Mouse (Mus musculus) bone marrow, adult 2 months (tissue): ENCODE data around the gene Slamf1.

ENCODE experiments used
- CTCF ChIP-seq: fragments of 200-500 bp; IDR thresholded peaks from 2 replicates; pipeline ENCODE4 v1.5.1; 2011; ENCODE audit warnings: low read length, control low read depth; ENCODE audit not compliant: control insufficient read depth, insufficient read depth
- POLR2A ChIP-seq: fragments of 200-500 bp; IDR thresholded peaks from 2 replicates; pipeline ENCODE4 v1.6.1; 2011; ENCODE audit warnings: low read depth, mild to moderate bottlenecking, control low read depth, low read length, borderline replicate concordance; ENCODE audit not compliant: control insufficient read depth

DNA sequence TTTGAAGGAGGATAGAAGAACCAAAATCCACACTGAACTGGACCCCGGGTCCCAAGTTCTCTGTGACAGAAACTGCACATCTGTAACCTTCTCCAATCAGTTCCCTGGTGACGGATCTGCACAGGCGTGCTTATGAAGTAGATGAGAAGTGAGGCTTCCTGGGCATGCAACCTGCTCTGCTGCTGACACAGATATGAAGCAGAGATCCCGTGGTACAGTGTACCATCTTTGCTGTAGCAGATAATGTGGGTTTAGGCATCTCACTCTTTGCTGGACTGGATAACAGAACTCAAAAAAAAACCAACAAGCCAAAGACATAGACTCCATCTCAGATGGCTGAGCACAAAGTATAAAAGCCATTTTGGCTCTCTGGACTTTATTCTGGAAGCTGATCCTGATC lies 32.7 kb downstream of the Slamf1 start:
- TF ChIP-seq POLR2A, result no peak
- no peak for TF ChIP-seq CTCF
